Mouse (Mus musculus) thymus, adult 2 months (tissue): ENCODE results near the gene Clmp.

Source experiments
- CTCF ChIP-seq: fragments of 200-500 bp; IDR thresholded peaks from 2 replicates; pipeline ENCODE4 v1.5.1; 2012; ENCODE audit warnings: mild to moderate bottlenecking, control low read depth, low read length, moderate library complexity, borderline replicate concordance; ENCODE audit not compliant: control insufficient read depth, poor library complexity, insufficient read depth; ENCODE audit errors: extremely low read depth
- POLR2A ChIP-seq: fragments of 200-500 bp; IDR thresholded peaks from 2 replicates; pipeline ENCODE4 v1.6.1; 2012; ENCODE audit warnings: mild to moderate bottlenecking, low read length, control low read depth, moderate library complexity; ENCODE audit not compliant: control insufficient read depth, poor library complexity, insufficient read depth; ENCODE audit errors: extremely low read depth

DNA sequence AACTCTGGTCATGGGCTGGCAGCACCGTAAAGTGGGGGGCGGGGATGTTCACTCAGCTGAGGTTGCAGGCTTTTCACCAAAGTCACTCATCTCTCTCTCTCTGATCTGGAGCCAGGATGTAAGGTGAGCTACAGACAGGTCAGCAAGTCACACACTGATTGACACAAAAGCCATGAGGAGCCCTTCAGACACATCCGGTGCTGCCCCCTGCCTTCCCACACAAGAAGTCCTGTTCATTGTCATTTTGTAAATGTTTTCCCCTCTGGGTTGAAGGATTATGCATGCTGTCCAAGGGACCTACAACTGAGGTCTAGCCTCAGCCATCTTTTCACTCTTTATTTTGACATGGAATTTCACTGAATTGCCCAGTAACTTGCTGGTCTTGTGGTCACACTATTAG, 66.0 kb downstream of the Clmp start:
- TF ChIP-seq CTCF (no peak), POLR2A (no peak)
